Mouse (Mus musculus) lung, postnatal 0 days (tissue): ENCODE measurements at regions not wholly inside any gene's neighbourhood (a gene's known extent, or its start where the extent isn't known, plus 50 kb on each side); places are given as distances from the start of the nearest gene placed in this dataset.

ENCODE experiments used
- CTCF ChIP-seq: IDR thresholded peaks from 2 replicates; pipeline ENCODE4 v1.5.1; 2016; ENCODE audit warnings: antibody characterized with exemption, mild to moderate bottlenecking
- EP300 ChIP-seq: IDR thresholded peaks from 2 replicates; pipeline ENCODE4 v1.6.1; 2016; ENCODE audit warnings: antibody characterized with exemption, mild to moderate bottlenecking, control low read depth

- TF ChIP-seq CTCF (no peak), EP300 (peak; percentile 35; the same call in 1 of the 2 replicates)
Measured at GRCm38 (mm10) chr12:109836521-109836920, 236.4 kb upstream of the Rtl1 start.
